Mouse (Mus musculus): Measurements from ENCODE around the gene Ccdc153.

Gene Ccdc153

GRCm38 (mm10) chr9:44240399-44240798 lies at the start of gene Ccdc153:
Gene Ccdc153, plus strand, starts transcription at chr9:44240676.
- DNase-seq (ENCODE audit: low read depth, low spot score) = no peak

DNA sequence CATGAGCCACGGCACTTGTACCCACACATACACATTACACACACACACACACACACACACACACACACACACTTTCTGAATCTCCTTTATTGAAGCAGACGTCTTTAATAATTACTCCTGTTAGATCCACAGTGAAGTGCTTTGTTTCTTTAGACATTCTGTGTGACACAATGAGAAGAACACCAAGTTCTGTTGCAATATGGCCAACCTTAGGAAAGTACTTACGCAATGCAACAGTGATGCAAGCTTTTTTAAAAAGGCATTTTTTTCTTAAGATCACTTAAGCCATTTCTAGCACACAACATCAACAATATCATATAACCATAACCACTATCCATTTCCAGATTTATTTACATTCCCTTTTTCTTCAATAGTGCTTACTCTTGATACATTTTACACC lies 49.3 kb upstream of the Ccdc153 start:
- DNase-seq (ENCODE audit: low read depth, low spot score) = no peak

DNA sequence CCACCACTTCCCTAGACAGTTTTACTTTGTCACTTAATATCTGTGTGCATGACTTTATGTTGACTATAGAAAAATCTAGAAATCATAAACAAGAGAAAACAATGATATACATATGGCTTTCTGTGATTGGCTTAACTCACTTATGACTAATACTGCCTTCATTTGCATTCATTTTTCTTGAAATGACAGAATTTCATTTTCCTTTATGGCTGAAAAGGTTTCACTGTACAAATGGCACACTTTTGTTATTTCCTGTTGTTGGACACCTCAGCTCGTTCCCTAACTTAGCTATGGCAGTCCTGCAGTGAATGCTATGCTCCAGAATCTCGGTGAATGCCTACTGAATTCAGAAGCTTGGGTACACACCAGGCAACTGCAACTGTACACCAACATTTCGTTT lies 48.2 kb upstream of the Ccdc153 start:
- no peak for DNase-seq (ENCODE audit: low read depth, low spot score)

DNA sequence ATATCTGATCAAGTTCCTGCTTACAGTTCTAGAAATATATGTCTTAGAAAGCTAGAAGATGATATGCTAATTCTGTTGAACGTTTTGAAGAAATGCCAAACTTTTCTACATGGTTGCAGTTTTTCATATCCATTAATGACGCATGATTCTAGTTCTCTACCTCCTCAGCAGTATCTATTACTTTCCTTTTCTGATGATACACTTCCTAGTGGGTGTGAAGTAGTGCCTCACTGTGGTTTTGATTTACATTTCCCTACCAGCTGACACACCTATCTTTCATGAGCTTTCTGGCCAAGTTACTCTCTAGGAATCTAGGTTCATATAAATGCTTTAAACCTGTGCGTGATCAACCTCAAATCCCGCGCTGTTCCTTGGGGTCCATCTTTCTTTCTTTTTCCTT lies 47.7 kb upstream of the Ccdc153 start:
- no peak for DNase-seq (ENCODE audit: low read depth, low spot score)

DNA sequence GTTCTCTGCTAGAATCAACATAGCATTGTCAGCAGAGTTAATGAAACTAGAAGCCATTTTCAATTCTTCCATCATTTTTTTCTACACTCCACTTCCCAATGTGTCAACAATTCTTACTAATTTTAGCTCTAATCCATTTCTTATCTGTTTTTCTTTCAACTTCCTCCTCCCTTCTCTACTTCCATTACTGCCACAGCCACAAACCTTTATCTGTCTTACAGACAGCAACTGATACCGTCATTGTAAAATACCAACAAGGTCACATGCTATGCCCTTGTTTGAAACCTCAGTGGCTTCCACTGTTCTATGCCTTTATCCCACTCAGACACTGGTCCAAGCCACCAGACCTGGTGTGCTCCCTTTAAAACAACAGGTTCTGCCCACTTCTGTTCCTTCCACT lies 46.5 kb upstream of the Ccdc153 start:
- no peak for DNase-seq (ENCODE audit: low read depth, low spot score)

- no peak for DNase-seq (ENCODE audit: low read depth, low spot score)
These were observed 44.1 kb upstream of the Ccdc153 start for GRCm38 (mm10) chr9:44196354-44196753.

DNA sequence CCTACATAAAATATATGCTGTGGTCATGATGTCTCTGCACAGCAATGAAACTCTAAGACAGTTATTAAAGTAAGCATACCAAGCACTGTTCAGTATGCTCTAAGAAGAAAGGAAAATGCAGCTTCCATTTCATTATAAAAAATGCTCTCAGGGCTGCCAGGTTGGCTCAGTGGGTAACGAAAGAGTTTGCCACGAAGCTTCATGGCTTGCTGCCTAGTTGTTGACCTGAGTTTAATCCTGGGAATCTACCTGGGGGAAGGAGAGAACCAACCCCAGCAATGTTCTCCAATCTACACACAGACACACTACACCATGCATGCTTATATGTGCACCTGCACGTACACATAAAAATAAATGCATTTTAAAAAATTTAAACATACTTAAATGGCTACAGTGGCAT lies 41.3 kb upstream of the Ccdc153 start:
- DNase-seq (ENCODE audit: low read depth, low spot score) = no peak

DNA sequence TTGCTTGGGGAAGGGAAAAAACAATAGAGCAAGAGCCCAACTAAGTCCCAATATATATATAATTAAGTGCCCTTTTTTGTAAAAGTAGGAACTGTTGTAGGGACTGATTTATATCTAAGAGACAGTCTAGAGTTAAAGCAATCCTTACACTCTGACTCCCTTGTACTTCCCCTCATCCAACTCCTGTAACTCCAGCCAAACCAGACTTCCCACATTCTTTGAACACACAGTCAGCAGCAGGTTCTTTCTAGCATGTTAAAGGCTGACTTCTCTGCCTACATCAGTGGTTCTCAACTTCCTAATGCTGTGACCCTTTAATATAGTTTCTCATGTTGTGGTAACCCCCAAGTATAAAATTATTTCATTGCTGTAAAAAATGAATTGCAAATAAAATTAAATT lies 40.9 kb upstream of the Ccdc153 start:
- no peak for DNase-seq (ENCODE audit: low read depth, low spot score)

- DNase-seq (ENCODE audit: low read depth, low spot score) = no peak
These were observed 40.0 kb upstream of the Ccdc153 start for GRCm38 (mm10) chr9:44200458-44200857.

DNA sequence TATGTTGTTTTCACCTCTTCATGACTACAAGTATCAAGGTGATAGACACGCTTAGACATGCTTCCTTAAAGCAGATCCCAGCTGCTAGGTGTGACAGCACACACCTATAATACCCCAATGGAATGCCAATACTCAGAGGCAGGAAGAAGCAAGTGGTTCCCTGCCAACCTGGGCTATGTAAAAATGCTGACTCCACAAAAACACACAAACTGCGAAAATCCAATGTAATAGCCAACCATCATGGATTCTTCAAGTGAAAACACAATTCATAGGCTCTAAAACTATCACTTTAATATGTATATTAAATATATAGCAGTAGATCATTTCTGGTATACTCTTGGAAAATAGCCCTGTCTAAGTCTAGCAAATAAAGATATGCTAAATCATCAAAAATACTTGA lies 32.6 kb upstream of the Ccdc153 start:
- no peak for DNase-seq (ENCODE audit: low read depth, low spot score)

DNA sequence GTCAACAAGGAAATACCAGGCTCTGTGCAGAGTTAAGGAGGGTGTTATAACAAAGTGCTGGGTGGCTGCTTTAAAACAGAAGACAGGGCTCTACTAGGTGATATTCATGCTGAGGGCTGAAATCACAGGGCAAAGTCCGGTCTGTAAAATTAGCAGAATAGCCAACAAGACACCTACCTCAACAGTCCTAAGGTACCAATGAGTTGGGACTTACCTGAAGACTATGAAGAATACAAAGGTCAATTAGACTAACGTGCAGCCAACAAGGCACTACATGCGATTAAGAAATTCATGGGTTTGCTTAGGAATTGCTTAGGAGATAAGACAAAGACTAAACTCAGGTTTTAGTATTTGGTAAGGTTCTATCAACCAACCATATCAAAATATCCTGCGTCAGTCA lies 31.1 kb upstream of the Ccdc153 start:
- DNase-seq (ENCODE audit: low read depth, low spot score) = no peak

- no peak for DNase-seq (ENCODE audit: low read depth, low spot score)
These were observed 28.1 kb upstream of the Ccdc153 start for GRCm38 (mm10) chr9:44212406-44212805.

DNA sequence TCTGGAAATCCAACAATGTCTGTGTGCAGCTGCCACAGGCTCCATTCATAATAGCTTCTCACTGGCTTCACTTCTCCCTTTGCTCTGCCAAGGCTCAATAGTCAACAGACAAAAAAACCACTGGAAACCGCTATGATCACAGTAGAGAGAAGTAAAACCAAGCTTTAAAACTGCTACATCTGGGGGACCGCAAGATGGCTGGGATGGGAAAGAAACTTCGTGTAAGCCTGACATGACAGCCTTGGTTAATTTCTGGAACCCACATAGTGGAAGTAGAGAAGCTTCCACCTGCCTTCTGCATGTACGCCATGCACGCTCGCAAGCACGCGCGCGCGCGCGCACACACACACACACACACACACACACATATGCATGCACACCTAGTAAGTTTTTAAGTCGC lies 26.9 kb upstream of the Ccdc153 start:
- DNase-seq (ENCODE audit: low read depth, low spot score) = no peak

GRCm38 (mm10) chr9:44225993-44226392 lies 14.5 kb upstream of the Ccdc153 start:
- no peak for DNase-seq (ENCODE audit: low read depth, low spot score)

DNA sequence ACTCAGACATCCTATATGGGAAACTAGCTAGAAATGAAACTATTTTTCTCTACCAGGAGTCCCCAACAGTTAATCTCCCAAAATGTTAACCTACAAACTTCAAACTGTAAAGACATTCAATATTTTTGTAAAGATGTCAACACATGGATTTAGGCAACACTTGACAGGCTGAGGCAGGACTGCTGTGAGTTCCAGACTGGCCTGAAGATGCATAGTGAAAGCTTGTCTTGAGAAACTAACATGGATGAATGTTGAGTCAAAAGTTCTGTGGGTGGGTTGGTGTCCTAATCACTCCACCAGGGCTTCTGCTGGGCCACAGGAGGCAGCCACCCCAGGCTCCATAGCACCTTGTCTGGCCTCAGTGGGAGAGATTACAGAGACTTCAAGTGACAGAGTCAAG lies 8.9 kb upstream of the Ccdc153 start:
- no peak for DNase-seq (ENCODE audit: low read depth, low spot score)

GRCm38 (mm10) chr9:44233021-44233801 lies 7.3 kb upstream of the Ccdc153 start:
- peak; percentile 69 for DNase-seq (ENCODE audit: low read depth, low spot score)

DNA sequence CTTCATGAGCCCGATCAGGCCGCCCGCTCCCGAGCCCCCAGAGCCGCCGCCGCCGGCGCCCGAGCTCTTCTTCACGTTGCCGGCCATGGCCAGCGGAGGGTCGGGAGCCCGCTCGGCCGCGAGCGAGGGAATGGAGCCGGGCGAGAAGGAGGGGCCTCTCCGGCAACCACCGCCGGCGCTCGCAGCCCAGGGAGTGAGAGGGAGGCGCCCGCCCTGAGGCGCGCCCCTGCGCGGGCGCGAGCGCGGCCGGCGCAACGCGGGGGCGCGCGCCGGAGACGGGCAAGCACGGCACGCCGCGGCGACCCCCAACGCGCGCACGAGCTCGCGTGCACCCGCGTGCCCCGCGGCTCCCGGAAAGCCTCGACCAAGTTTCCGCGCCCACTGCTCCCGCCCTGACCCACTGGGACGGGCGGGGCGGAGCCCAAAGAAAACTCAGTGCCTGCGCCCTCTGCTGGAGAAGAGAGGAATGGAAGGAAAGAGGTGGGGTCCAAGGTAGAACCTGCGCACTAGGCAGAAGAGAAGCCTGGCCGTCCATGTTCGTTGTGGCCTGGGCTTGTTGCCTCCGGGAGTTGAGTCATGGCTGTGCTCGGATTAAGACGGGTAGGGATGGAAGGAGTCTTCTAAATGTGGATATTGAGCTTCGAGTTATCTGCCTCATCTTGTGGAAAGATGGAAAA lies 6.5 kb upstream of the Ccdc153 start, which contains the start of gene Cbl:
Gene Cbl (minus strand): TSS at position 248 of the 677 bp plus-strand sequence.
- DNase-seq (ENCODE audit: low read depth, low spot score) = peak; percentile 99

DNA sequence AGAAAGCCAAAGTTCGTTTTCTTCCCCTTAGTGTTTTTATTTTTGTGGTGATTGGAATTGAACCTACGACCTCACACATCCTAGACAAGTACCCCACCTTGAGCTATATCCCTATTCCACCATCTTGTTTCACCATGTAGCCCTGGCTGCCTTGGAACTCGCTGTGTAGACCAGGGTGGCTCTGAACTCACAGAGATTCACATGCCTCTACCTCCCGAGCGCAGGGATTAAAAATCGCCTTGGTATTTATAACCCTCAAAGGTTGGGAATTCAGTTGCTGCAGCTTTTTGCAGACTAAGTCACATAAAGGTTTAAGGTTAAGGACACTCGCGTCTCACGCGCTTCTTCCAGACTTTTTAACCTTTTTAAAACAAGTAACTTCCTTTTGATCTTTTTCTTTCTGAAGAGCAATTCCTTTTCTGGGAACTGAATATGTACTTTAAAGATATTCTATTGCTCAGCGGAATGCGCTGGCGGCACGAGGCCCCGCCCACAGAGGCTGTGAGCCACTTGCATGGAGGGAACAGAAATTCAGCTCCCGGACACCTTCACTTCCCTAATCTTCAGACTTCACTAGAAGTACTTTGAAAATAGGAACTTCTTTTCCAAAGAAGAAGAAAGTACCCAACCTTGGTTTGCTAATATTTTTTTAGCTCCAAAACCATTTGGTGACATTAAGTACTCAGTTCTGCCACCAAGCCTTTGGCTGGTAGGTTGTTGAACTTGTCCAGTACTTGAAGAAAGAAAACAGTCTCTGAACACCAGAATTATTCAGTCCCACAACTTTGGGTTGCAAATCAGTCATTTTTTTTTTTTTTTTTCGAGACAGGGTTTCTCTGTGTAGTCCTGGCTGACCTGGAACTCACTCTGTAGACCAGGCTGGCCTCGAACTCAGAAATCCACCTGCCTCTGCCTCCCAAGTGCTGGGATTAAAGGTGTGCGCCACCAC lies 5.7 kb upstream of the Ccdc153 start:
- peak; percentile 19 for DNase-seq (ENCODE audit: low read depth, low spot score)

GRCm38 (mm10) chr9:44236601-44237000 lies 3.9 kb upstream of the Ccdc153 start:
- DNase-seq (ENCODE audit: low read depth, low spot score) = no peak

DNA sequence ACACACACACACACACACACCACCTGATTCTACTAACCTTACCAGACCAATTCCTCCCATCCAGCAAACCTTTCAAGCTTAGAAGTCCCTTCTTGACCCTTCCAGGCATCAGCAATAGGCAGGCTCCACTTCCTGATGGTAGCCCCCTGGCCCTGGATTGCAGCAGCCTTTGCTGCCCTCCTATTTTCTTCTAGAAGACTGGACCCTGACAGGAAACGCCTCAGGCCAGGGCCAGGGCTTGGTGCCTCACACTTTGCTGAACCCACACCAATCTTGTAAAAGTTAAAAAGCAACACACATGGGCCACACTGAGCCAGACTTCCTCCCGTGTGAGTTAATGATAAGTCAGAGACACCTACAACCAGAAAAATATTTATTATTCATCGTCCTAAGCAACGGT lies 3.3 kb upstream of the Ccdc153 start:
- DNase-seq (ENCODE audit: low read depth, low spot score) = no peak

DNA sequence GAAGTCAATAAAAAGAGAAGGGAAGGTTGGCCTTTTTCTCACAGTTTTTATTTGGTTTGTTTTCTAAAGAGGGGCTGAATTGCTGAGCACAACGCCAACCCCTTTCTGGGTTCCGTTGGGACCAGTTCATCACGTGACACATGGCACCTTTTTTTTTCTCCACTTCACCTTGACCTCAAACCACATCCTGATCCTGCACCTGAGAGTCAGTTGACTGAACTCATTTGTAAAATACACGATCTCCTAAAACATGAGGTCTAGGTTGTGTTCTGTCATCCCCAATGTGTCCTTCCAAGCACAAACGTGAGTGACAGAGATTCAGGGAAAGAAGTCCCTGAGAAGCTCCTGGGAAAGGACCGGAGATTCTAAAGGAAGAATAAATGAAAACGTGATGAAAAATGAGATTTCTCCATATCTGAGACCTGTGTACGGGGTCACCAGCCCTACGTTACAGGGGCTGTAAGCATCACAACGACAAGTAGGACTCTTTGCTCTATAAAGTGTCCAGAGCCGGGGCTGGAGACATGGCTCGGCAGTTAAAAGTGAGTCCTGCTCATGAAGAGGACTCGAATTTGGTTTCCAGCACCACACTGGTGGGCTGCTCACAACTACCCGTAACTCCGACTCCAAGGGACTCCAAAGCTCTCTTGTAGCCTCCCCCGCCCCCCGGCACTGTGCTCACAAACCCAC lies 1.8 kb upstream of the Ccdc153 start:
- no peak for DNase-seq (ENCODE audit: low read depth, low spot score)

Measured in mesoderm, embryonic 11.5 days (tissue).